Mouse (Mus musculus): ENCODE data around the gene Klk1b1. TPM values are rescaled to one million over a fixed set of nuclear protein-coding genes. Genes with fewer than 3 reads are reported as not detected.

The Klk1b1 gene
- polyA plus RNA-seq (2015; fragmentation: Nextera tagmentation; extraction: Ambion mirVana) = not detected in 2 replicates

GRCm38 (mm10) chr7:43966451-43966850 lies at the start of gene Klk1b1:
Gene Klk1b1 (plus strand): TSS chr7:43966751.
- ATAC-seq = no peak
- no peaks in the 10 kb centered on the region for H3K36me3 ChIP-seq (ENCODE audit: control insufficient read depth, insufficient read depth, low read length)
- H3K27ac ChIP-seq (ENCODE audit: low read depth, low read length) = no peak within 1 kb of the TSS
- H3K4me2 ChIP-seq (ENCODE audit: low read length) = no peak within 1 kb of the TSS
- H3K27me3 ChIP-seq (replicated peaks; ENCODE audit: control insufficient read depth, insufficient read depth, low read length) = no peaks in the 10 kb centered on the region
- no peak within 1 kb of the TSS for H3K4me3 ChIP-seq (ENCODE audit: low read length)
- H3K9me3 ChIP-seq (ENCODE audit: control insufficient read depth, low read length) = no peaks in the 10 kb centered on the region
- WGBS = 67% methylated on average over 3 of the region's 3 CpGs
- no peak within 1 kb of the TSS for H3K9ac ChIP-seq (ENCODE audit: low read depth, low read length)
- H3K4me1 ChIP-seq (ENCODE audit: control insufficient read depth, insufficient read depth, low read depth, low read length) = no peaks in the 10 kb centered on the region

GRCm38 (mm10) chr7:43918426-43918825 lies 48.1 kb upstream of the Klk1b1 start:
- Histone ChIP-seq H3K4me3 (ENCODE audit: low read length) (no peak overlapping the region), H3K27me3 (replicated peaks; ENCODE audit: control insufficient read depth, insufficient read depth, low read length) (no peaks in the 10 kb centered on the region), H3K27ac (ENCODE audit: low read depth, low read length) (no peak overlapping the region), H3K4me1 (ENCODE audit: control insufficient read depth, insufficient read depth, low read depth, low read length) (no peaks in the 10 kb centered on the region), H3K9me3 (ENCODE audit: control insufficient read depth, low read length) (no peaks in the 10 kb centered on the region), H3K36me3 (ENCODE audit: control insufficient read depth, insufficient read depth, low read length) (no peaks in the 10 kb centered on the region), H3K4me2 (ENCODE audit: low read length) (no peak overlapping the region), H3K9ac (ENCODE audit: low read depth, low read length) (no peak overlapping the region)
- 86% methylated on average over 13 of the region's 13 CpGs for WGBS
- ATAC-seq = no peak

- no peak overlapping the region for H3K4me3 ChIP-seq (ENCODE audit: low read length)
- H3K4me1 ChIP-seq (ENCODE audit: control insufficient read depth, insufficient read depth, low read depth, low read length) = no peaks in the 10 kb centered on the region
- no peak for ATAC-seq
- H3K4me2 ChIP-seq (ENCODE audit: low read length) = no peak overlapping the region
- no peak overlapping the region for H3K9ac ChIP-seq (ENCODE audit: low read depth, low read length)
- H3K27ac ChIP-seq (ENCODE audit: low read depth, low read length) = no peak overlapping the region
- 71% methylated on average over 8 of the region's 8 CpGs for WGBS
- H3K27me3 ChIP-seq (replicated peaks; ENCODE audit: control insufficient read depth, insufficient read depth, low read length) = no peaks in the 10 kb centered on the region
- H3K36me3 ChIP-seq (ENCODE audit: control insufficient read depth, insufficient read depth, low read length) = no peaks in the 10 kb centered on the region
- no peaks in the 10 kb centered on the region for H3K9me3 ChIP-seq (ENCODE audit: control insufficient read depth, low read length)
These were observed 47.7 kb upstream of the Klk1b1 start for GRCm38 (mm10) chr7:43918871-43919270.

GRCm38 (mm10) chr7:43919559-43920451 lies 46.7 kb upstream of the Klk1b1 start:
- ATAC-seq = peak; percentile 96
- no peaks in the 10 kb centered on the region for H3K36me3 ChIP-seq (ENCODE audit: control insufficient read depth, insufficient read depth, low read length)
- H3K27me3 ChIP-seq (replicated peaks; ENCODE audit: control insufficient read depth, insufficient read depth, low read length) = no peaks in the 10 kb centered on the region
- no peak overlapping the region for H3K4me2 ChIP-seq (ENCODE audit: low read length)
- WGBS = 33% methylated on average over 14 of the region's 14 CpGs
- H3K4me3 ChIP-seq (ENCODE audit: low read length) = no peak overlapping the region
- H3K9me3 ChIP-seq (ENCODE audit: control insufficient read depth, low read length) = no peaks in the 10 kb centered on the region
- H3K4me1 ChIP-seq (ENCODE audit: control insufficient read depth, insufficient read depth, low read depth, low read length) = no peaks in the 10 kb centered on the region
- H3K9ac ChIP-seq (ENCODE audit: low read depth, low read length) = no peak overlapping the region
- no peak overlapping the region for H3K27ac ChIP-seq (ENCODE audit: low read depth, low read length)

- Histone ChIP-seq H3K4me1 (ENCODE audit: control insufficient read depth, insufficient read depth, low read depth, low read length) (no peaks in the 10 kb centered on the region), H3K9ac (ENCODE audit: low read depth, low read length) (no peak overlapping the region), H3K4me3 (ENCODE audit: low read length) (no peak overlapping the region), H3K9me3 (ENCODE audit: control insufficient read depth, low read length) (no peaks in the 10 kb centered on the region), H3K36me3 (ENCODE audit: control insufficient read depth, insufficient read depth, low read length) (no peaks in the 10 kb centered on the region), H3K27ac (ENCODE audit: low read depth, low read length) (no peak overlapping the region), H3K4me2 (ENCODE audit: low read length) (no peak overlapping the region), H3K27me3 (replicated peaks; ENCODE audit: control insufficient read depth, insufficient read depth, low read length) (no peaks in the 10 kb centered on the region)
- ATAC-seq = no peak
- 95% methylated on average over 3 of the region's 3 CpGs for WGBS
These were observed 46.0 kb upstream of the Klk1b1 start for GRCm38 (mm10) chr7:43920582-43920981.

- Histone ChIP-seq H3K27ac (ENCODE audit: low read depth, low read length) (no peak overlapping the region), H3K4me1 (ENCODE audit: control insufficient read depth, insufficient read depth, low read depth, low read length) (no peaks in the 10 kb centered on the region), H3K9ac (ENCODE audit: low read depth, low read length) (no peak overlapping the region), H3K4me2 (ENCODE audit: low read length) (no peak overlapping the region), H3K9me3 (ENCODE audit: control insufficient read depth, low read length) (no peaks in the 10 kb centered on the region), H3K4me3 (ENCODE audit: low read length) (no peak overlapping the region), H3K36me3 (ENCODE audit: control insufficient read depth, insufficient read depth, low read length) (no peaks in the 10 kb centered on the region), H3K27me3 (replicated peaks; ENCODE audit: control insufficient read depth, insufficient read depth, low read length) (no peaks in the 10 kb centered on the region)
- no peak for ATAC-seq
- WGBS = 92% methylated on average over 6 of the region's 6 CpGs
These were observed 45.5 kb upstream of the Klk1b1 start for GRCm38 (mm10) chr7:43921087-43921486.

GRCm38 (mm10) chr7:43921941-43922340 lies 44.6 kb upstream of the Klk1b1 start:
- H3K36me3 ChIP-seq (ENCODE audit: control insufficient read depth, insufficient read depth, low read length) = no peaks in the 10 kb centered on the region
- no peaks in the 10 kb centered on the region for H3K9me3 ChIP-seq (ENCODE audit: control insufficient read depth, low read length)
- H3K4me1 ChIP-seq (ENCODE audit: control insufficient read depth, insufficient read depth, low read depth, low read length) = no peaks in the 10 kb centered on the region
- no peak overlapping the region for H3K4me3 ChIP-seq (ENCODE audit: low read length)
- ATAC-seq = no peak
- no peaks in the 10 kb centered on the region for H3K27me3 ChIP-seq (replicated peaks; ENCODE audit: control insufficient read depth, insufficient read depth, low read length)
- no peak overlapping the region for H3K9ac ChIP-seq (ENCODE audit: low read depth, low read length)
- 89% methylated on average over 2 of the region's 2 CpGs for WGBS
- no peak overlapping the region for H3K27ac ChIP-seq (ENCODE audit: low read depth, low read length)
- no peak overlapping the region for H3K4me2 ChIP-seq (ENCODE audit: low read length)

- Histone ChIP-seq H3K4me2 (ENCODE audit: low read length) (no peak overlapping the region), H3K4me1 (ENCODE audit: control insufficient read depth, insufficient read depth, low read depth, low read length) (no peaks in the 10 kb centered on the region), H3K9me3 (ENCODE audit: control insufficient read depth, low read length) (no peaks in the 10 kb centered on the region), H3K9ac (ENCODE audit: low read depth, low read length) (no peak overlapping the region), H3K36me3 (ENCODE audit: control insufficient read depth, insufficient read depth, low read length) (no peaks in the 10 kb centered on the region), H3K27me3 (replicated peaks; ENCODE audit: control insufficient read depth, insufficient read depth, low read length) (no peaks in the 10 kb centered on the region), H3K27ac (ENCODE audit: low read depth, low read length) (no peak overlapping the region), H3K4me3 (ENCODE audit: low read length) (no peak overlapping the region)
- no peak for ATAC-seq
- WGBS = 67% methylated on average over 5 of the region's 5 CpGs
These were observed 40.6 kb upstream of the Klk1b1 start for GRCm38 (mm10) chr7:43925985-43926384.

- H3K4me1 ChIP-seq (ENCODE audit: control insufficient read depth, insufficient read depth, low read depth, low read length) = no peaks in the 10 kb centered on the region
- H3K4me2 ChIP-seq (ENCODE audit: low read length) = no peak overlapping the region
- WGBS = 47% methylated on average over 4 of the region's 4 CpGs
- H3K9ac ChIP-seq (ENCODE audit: low read depth, low read length) = no peak overlapping the region
- ATAC-seq = no peak
- no peak overlapping the region for H3K4me3 ChIP-seq (ENCODE audit: low read length)
- no peaks in the 10 kb centered on the region for H3K36me3 ChIP-seq (ENCODE audit: control insufficient read depth, insufficient read depth, low read length)
- no peaks in the 10 kb centered on the region for H3K9me3 ChIP-seq (ENCODE audit: control insufficient read depth, low read length)
- no peak overlapping the region for H3K27ac ChIP-seq (ENCODE audit: low read depth, low read length)
- H3K27me3 ChIP-seq (replicated peaks; ENCODE audit: control insufficient read depth, insufficient read depth, low read length) = no peaks in the 10 kb centered on the region
These were observed 38.0 kb upstream of the Klk1b1 start for GRCm38 (mm10) chr7:43928521-43928920.

All from hindbrain, embryonic 16.5 days (tissue).